Mouse (Mus musculus) lung, adult 2 months (tissue): ENCODE data around the gene Trim40. TPM values are rescaled to one million over a fixed set of nuclear protein-coding genes. Genes with fewer than 3 reads are reported as not detected.

ENCODE experiments used
- DNase-seq: peaks from one replicate; pipeline ENCODE4 v3.0.0; 2022
- H3K4me1 ChIP-seq: fragments of 200-500 bp; 2 replicates; pipeline ENCODE4 v1.6.1; 2011; ENCODE audit warnings: low read length; ENCODE audit not compliant: control insufficient read depth, insufficient read depth
- H3K4me3 ChIP-seq: fragments of 200-500 bp; replicated peaks from 2 replicates; pipeline ENCODE3; 2011; ENCODE audit warnings: low read depth, mild to moderate bottlenecking, control low read depth, low read length; ENCODE audit errors: extremely low read depth
- CTCF ChIP-seq: fragments of 200-500 bp; IDR thresholded peaks from 2 replicates; pipeline ENCODE4 v1.5.1; 2011; ENCODE audit warnings: mild to moderate bottlenecking, low read length, control low read depth; ENCODE audit not compliant: insufficient read depth
- POLR2A ChIP-seq: fragments of 200-500 bp; IDR thresholded peaks from 2 replicates; pipeline ENCODE4 v1.6.1; 2011; ENCODE audit warnings: low read depth, mild to moderate bottlenecking, control low read depth, low read length, borderline replicate concordance; ENCODE audit errors: extremely low read depth
- WGBS: fragments of 180-500 bp; shearing (Covaris S2); methylation state at CpG from one replicate; pipeline ENCODE4 v1.1.7; 2018; 5-methylcytosine and 5-hydroxymethylcytosine counted together
- polyA plus RNA-seq: library from polyadenylated mRNA; depleted of rRNA; stranded (reverse); fragments of >200 nt; gene quantifications from 2 replicates; pipeline ENCODE4 v1.2.3, GENCODE M21; 2012

The Trim40 gene
- polyA plus RNA-seq, 1 experiment, result 0.17 TPM

DNA sequence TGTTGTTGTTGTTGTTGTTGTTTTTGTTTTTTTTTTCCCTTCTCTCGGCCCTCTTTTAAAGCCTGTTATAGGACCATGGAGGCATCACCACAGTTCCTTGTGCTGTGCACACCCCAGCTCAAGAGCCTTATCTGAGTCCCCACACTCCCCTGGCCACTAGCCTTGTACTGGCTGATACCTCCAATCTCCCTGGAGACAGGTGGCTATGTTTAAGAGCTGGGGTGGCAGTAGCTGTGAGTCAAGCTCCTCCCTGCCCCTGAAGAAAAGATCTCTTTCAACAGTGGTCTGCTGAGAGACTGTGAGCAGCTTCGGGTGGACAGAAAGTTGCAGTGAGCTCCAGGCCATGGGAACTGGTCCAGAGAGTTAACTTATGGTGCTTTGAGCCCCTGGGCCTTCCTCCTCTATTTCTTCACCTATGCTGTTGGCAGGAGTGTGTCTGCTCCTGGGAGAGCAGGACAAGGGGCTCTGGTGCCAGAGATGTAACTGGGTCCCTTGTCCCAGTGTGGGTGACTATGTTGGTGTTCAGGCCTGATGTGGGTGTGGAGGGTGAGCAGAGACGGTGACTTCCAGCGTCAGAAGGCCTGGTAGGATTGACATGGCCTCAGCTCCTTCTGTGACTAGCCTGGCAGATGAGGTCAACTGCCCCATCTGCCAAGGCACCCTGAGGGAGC lies 20.5 kb downstream of the Trim40 start, which contains the start of gene Trim10:
Gene Trim10 (plus strand): TSS at position 291 of the 671 bp plus-strand sequence.
- no peak for DNase-seq
- no peaks in the 10 kb centered on the region for H3K4me1 ChIP-seq
- 72% methylated on average over 4 of the region's 4 CpGs for WGBS
- no peak within 1 kb of the TSS for H3K4me3 ChIP-seq
- TF ChIP-seq CTCF, result no peak
- TF ChIP-seq POLR2A, result no peak

DNA sequence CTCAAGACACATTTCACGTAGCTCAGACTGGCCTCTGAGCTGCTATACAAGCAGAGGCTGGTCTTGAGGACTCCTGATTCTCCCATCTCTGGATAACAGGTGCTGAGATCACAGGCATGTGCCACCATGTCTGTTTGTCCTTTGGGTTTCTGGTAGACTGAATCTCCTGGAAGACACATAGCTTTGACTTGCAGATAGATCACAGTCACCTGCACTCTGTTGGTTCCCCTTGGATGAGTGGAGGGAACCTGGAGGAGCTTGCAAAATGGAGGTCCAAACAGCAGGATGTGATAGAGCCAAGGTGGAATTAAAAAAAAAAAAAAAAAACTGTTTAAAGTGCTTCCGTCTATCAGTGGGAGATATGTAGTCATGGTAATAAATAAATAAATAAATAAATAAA lies 21.1 kb downstream of the Trim40 start:
- TF ChIP-seq POLR2A (no peak), CTCF (no peak)
- DNase-seq, result no peak
- no peaks in the 10 kb centered on the region for H3K4me1 ChIP-seq
- H3K4me3 ChIP-seq, result no peak overlapping the region
- WGBS, result 73% methylated on average over 2 of the region's 2 CpGs

DNA sequence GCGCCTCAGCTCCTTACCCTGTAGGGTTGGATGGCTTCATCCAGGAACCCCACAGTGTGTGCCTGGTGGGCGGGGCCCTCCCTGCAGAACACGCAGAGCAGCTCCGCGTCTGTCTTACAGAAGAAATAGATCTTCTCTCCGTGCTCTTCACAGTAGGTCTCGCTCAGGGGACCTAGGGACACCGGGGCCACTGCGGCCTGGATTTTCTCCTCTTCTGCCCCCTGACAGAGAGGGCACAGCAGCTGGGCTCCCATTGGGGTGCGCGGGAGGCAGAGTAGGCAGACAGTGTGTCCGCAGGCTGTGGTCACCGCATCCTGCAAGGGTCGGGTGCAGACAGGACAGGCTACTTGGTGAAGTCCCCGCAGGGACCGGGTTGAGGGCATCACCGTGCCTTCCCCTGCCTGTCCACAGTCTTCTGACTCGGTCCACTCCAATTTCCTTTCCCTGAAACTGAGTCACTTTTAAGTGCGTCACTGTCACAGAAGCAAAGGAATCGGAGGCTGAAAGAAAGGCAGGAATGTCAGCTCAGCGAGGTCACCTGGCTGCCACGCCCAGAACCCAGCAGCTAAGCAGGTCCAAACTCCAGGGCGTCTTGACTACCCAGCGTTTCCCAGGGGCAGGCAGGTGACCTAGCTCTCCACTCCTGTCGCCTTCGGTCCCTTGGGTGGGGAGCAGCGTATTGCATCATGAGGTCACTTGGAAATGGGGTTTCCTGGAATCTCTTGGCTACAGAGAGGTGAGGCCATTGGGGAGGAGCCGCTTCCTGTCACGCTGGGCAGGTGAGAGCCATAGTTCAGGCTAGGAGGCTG lies 23.0 kb downstream of the Trim40 start, which contains the start of gene Trim15:
Gene Trim15 (minus strand): TSS at position 492 of the 809 bp plus-strand sequence.
- Histone ChIP-seq H3K4me3 (no peak within 1 kb of the TSS), H3K4me1 (no peaks in the 10 kb centered on the region)
- TF ChIP-seq POLR2A, result no peak
- DNase-seq, result no peak
- WGBS, result 12% methylated on average over 29 of the region's 29 CpGs

DNA sequence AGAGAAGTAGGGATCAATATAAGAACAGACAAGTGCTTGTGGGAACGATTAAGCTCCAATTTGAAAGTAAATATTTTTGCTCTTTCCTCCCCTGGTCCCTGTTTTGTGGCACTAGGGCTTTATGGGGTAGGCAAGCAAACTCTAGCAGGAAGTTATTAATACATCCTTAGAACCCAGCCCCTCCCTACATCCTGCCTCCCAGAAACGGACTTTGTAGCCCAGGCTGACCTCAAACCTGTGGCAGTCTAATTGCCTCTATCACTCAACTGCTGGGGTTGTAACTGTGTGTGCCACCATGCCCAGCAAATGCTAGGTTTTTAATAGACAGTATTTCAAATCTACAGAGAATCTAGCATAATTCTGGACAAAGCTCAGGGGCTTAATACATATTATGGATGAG lies 28.2 kb downstream of the Trim40 start:
- TF ChIP-seq CTCF (no peak), POLR2A (no peak)
- no peak for DNase-seq
- Histone ChIP-seq H3K4me3 (no peak overlapping the region), H3K4me1 (no peaks in the 10 kb centered on the region; the same call in 1 of the 2 replicates)
- WGBS, result 17% methylated on average over 2 of the region's 2 CpGs

DNA sequence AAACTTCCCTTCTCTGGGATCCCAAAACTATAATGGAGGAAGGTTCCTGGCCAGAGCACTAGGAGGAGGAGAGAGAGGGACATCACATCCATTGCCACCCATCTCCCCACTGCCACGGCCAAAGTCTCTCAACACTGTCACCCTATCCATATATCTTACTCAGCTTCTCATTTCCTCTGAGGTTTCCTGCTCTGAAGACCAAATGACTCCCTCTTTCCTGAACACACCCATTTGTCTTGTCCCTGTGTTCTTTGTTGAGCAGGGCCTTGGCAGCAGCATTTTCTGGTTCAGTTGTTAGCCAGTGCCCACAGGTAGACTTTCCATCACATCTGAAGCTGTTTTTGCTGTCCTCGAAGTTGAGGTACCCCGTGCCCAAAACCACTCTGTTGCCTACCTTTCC lies 31.7 kb downstream of the Trim40 start:
- H3K4me3 ChIP-seq, result no peak overlapping the region
- WGBS, result 79% methylated on average over 3 of the region's 3 CpGs
- DNase-seq, result no peak
- TF ChIP-seq POLR2A (no peak), CTCF (no peak)
- H3K4me1 ChIP-seq, result no peaks in the 10 kb centered on the region; the same call in 1 of the 2 replicates

DNA sequence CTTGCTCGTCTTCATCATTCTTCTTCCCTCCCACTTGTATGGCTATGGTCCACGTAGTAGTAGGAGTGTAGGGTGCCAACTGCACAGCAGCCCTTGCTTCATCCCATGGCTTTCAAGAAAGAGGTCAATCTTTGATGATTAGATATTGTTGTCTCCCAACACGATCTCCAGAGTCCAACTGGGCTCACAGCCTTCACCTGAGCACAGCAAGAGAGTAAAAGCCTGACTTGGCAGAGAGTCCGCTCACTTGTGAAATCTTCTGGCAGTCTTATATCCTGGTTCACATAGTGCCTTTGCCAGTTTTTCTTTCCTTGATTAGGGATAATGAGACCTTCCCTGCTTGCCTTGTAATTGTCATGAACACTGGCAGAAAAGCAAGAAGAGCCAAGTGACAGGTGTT lies 33.7 kb downstream of the Trim40 start:
- Histone ChIP-seq H3K4me3 (no peak overlapping the region), H3K4me1 (no peaks in the 10 kb centered on the region)
- DNase-seq, result no peak
- no peak for TF ChIP-seq CTCF
- TF ChIP-seq POLR2A, result no peak
- WGBS, result 87% methylated on average over 4 of the region's 4 CpGs

DNA sequence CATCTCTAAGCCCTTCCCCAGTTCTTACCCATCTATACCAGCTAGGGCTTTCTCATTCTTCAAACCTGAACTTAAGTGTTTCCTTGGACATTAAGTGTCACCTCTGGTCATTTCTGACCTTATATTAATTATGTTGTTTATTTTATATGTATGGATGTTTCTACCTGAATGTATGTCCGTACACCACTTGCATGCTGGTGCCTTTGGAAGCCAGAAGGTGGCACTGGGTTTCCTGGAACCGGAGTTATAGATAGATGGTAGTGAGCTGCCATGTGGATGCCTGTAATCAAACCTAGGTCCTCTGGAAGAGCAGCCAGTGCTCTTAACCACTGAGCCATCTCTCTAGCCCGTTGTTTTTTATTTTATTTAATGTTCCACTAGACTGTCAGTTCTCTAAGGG lies 34.4 kb downstream of the Trim40 start:
- no peak overlapping the region for H3K4me3 ChIP-seq
- H3K4me1 ChIP-seq, result no peaks in the 10 kb centered on the region
- no peak for DNase-seq
- 91% methylated on average over 3 of the region's 3 CpGs for WGBS
- TF ChIP-seq POLR2A (no peak), CTCF (no peak)

DNA sequence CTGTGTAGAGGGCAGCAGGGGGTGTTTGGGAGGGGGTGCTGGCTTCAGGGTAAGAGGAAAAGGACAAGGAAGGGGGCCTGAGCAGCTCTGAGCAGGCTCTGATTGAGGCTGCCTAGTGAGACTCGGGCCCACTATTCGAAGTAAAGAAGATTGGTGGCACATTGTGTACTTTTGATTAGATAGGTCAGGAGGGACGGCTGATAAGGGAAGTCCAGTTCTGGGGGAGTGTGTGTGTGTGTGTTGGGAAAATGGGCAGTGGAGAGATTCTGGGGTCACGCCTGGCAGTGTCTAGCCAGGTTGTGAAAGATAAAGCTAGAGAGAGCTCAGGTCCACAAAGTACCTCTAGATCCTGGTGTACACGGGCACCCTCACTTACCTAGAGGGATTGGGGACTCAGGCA lies 38.3 kb downstream of the Trim40 start:
- WGBS, result 69% methylated on average over 5 of the region's 5 CpGs
- TF ChIP-seq POLR2A, result no peak
- TF ChIP-seq CTCF, result no peak
- H3K4me3 ChIP-seq, result no peak overlapping the region

DNA sequence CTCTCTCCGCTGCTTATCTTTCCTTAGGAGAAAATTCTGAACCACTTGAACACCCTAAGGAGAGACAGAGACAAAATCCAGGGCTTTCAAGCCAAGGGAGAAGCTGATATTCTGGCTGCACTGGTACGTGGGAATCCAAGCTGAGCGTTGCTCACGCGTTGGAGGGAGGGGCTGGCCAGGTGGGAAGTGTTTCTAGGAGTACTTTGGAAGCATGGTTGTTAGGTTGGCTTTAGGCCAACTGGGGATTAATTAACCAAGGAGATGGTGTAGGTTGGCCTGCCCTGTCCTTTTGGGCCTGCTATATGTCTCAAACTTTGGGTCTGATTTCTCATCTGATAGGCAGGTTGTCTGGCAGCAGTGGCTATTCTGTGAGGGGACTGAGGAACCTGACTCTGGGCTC lies 38.7 kb downstream of the Trim40 start:
- 65% methylated on average over 5 of the region's 5 CpGs for WGBS
- no peak overlapping the region for H3K4me3 ChIP-seq

More for the DNA sequence above, 38.3 kb downstream of the Trim40 start:
- no peaks in the 10 kb centered on the region for H3K4me1 ChIP-seq
- DNase-seq, result no peak

DNA sequence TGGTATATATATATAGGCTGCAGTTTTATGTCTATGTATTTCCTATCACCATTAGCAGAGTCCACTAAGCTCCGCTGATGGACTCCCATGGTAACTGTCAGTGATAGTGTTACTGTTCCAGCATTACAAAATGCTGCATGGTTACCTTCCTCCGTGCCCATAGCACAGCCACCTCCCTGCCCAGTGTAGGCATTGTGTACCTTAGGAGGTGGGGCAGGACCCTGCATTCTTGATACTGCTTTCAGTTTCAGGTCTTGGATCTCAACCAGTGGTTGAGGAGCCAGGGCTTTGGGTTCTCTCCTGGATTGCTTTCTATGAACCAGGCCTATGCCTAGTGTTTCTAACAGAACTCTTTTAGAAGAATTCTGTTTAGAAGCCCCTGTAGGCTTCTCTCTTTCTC lies 39.9 kb downstream of the Trim40 start:
- TF ChIP-seq POLR2A (no peak), CTCF (no peak)
- no peak for DNase-seq
- Histone ChIP-seq H3K4me3 (no peak overlapping the region), H3K4me1 (no peaks in the 10 kb centered on the region)
- WGBS, result 56% methylated on average over 2 of the region's 2 CpGs

More for the DNA sequence above, 38.7 kb downstream of the Trim40 start:
- no peaks in the 10 kb centered on the region for H3K4me1 ChIP-seq
- TF ChIP-seq POLR2A (no peak), CTCF (no peak)
- DNase-seq, result no peak
